In the genomic region with DNA sequence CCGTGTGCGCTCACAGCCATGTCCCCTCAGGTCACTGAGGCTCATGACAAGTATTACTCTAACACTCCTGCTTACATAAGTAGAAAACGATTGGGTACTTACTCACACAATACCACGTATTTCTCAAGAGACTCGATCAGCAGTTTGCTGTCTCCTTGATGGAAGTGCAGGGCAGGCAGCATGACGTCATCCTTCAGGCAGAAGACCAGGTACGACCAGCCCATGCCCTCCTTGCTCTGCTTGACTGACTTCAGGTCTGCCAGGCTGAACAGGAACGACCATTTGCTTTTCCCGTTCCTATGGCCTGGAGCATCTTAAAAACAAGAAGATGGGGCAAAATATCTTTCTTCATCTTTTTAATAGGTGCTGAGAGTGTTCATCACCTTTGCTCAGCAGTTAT, we compare ENCODE assay signal across 32 mouse cellular contexts. TPM values are rescaled to one million over a fixed set of nuclear protein-coding genes. Genes with fewer than 3 reads are reported as not detected.
"Had no signal": no experiment of that assay in that cellular context is flagged by ENCODE, and none has a peak within 500 bp of the region (broad histone marks: within the 10 kb centered on the region; RNA-seq: fewer than 3 reads in every experiment).

No protein-coding gene starts in this region.

- H3K27ac ChIP-seq: gastrocnemius, adult 2 months; heart, adult 2 months; hindbrain, embryonic 10.5 days; hindbrain, embryonic 12.5 days; hindbrain, embryonic 14.5 days; intestine, embryonic 15.5 days; layer of hippocampus, adult 2 months; left cerebral cortex, adult 2 months; limb, embryonic 10.5 days; limb, embryonic 12.5 days; liver, embryonic 13.5 days; liver, embryonic 15.5 days had no signal

- H3K4me1 ChIP-seq: heart, embryonic 12.5 days; hindbrain, embryonic 10.5 days; hindbrain, embryonic 12.5 days; intestine, embryonic 15.5 days; limb, embryonic 10.5 days; limb, embryonic 12.5 days; liver, embryonic 15.5 days had no signal

- H3K9me3 ChIP-seq: heart, embryonic 12.5 days; hindbrain, embryonic 10.5 days; hindbrain, embryonic 12.5 days; intestine, embryonic 15.5 days; limb, embryonic 10.5 days; limb, embryonic 12.5 days; liver, embryonic 13.5 days; liver, embryonic 15.5 days had no signal

- DNase-seq: gastrocnemius, adult 2 months; gastrocnemius, postnatal 10 days; gastrocnemius, postnatal 25 days; heart, adult 2 months; heart, postnatal 10 days; heart, postnatal 4 days; kidney, adult 18-20 months; kidney, adult 8-10 months; kidney, postnatal 10 days; kidney, postnatal 25 days; kidney, postnatal 4 days; layer of hippocampus, adult 9-11 months; liver; liver, embryonic 13.5 days had no signal

- H3K4me3 ChIP-seq: gastrocnemius, adult 2 months; heart, adult 2 months; heart, embryonic 12.5 days; hindbrain, embryonic 10.5 days; hindbrain, embryonic 12.5 days; intestine, embryonic 15.5 days; layer of hippocampus, adult 2 months; left cerebral cortex, adult 2 months; limb, embryonic 10.5 days; limb, embryonic 12.5 days; liver, embryonic 13.5 days; liver, embryonic 15.5 days had no signal

- H3K27me3 ChIP-seq: heart, embryonic 12.5 days; hindbrain, embryonic 12.5 days; intestine, embryonic 15.5 days; limb, embryonic 12.5 days; liver, embryonic 13.5 days; liver, embryonic 15.5 days had no signal

RNA-seq across cellular contexts. Expression of a gene that starts 44.2 kb away (rescaled TPM):
- total RNA-seq: gastrocnemius, adult 2 months; gastrocnemius, postnatal 10 days; gastrocnemius, postnatal 25 days; gastrocnemius, postnatal 4 days; granulocyte monocyte progenitor cell, adult 5-6 weeks; heart, adult 2 months; heart, postnatal 10 days; heart, postnatal 25 days; heart, postnatal 4 days had no signal
- polyA plus RNA-seq: heart, adult 2 months; heart, embryonic 12.5 days; heart, embryonic 14.5 days; inflammation-experienced regulatory T-cells, adult 6 months; intestine, embryonic 15.5 days; intestine, postnatal 0 days; kidney, embryonic 14.5 days; limb, embryonic 10.5 days; limb, embryonic 12.5 days; liver, embryonic 11.5 days; liver, embryonic 13.5 days; liver, embryonic 15.5 days had no signal
